In the genomic region with DNA sequence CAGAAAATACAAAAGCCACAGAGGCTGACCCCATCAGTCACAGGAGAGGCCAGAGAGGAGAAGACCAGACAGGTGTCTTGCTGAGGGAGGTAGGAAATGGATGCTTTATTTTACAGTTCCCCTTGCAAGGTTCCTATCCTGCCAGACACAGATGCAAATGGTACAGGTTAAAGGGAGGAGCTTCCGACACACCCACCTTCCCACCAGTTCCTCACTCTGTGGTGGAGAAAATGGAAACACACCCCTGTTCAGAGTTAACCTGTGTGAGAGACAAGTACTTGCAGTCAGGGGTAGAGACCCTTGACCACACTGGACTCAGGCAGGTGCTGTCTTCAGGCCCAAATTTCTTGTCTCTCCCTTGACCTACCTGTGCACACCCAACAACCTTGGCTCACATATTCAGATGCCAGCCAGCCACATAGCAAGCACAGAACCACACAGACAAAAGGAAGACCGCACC, we compare ENCODE assay signal across 30 mouse cellular contexts. TPM values are rescaled to one million over a fixed set of nuclear protein-coding genes. Genes with fewer than 3 reads are reported as not detected.
A peak's percentile ranks its signal among the peaks of the same experiment; 100 is the strongest.
DNase-seq lines count a peak whose midpoint lies in the region; ATAC-seq and TF ChIP-seq lines count a peak whose summit lies in the region.
"Had no signal": no experiment of that assay in that cellular context is flagged by ENCODE, and none has a peak within 500 bp of the region (broad histone marks: within the 10 kb centered on the region; RNA-seq: fewer than 3 reads in every experiment).

No protein-coding gene starts in this region.

- no peak for TF ChIP-seq CTCF in hindbrain, postnatal 0 days (IDR thresholded peaks at IDR 0.05; ENCODE audit: low read depth)
- no peak for TF ChIP-seq CTCF in heart, adult 2 months (IDR thresholded peaks at IDR 0.05)

- H3K27me3 ChIP-seq in forebrain, embryonic 10.5 days (ENCODE audit: poor library complexity, severe bottlenecking): peaks cover 100% of the 10 kb centered on the region
- H3K27me3 ChIP-seq in forebrain, embryonic 11.5 days (ENCODE audit: control insufficient read depth, insufficient read depth, low read length): peaks cover 99% of the 10 kb centered on the region
- H3K27me3 ChIP-seq in midbrain, embryonic 13.5 days: peaks cover 99% of the 10 kb centered on the region
- H3K27me3 ChIP-seq in midbrain, embryonic 10.5 days (ENCODE audit: low read depth, poor library complexity, severe bottlenecking): peaks cover 100% of the 10 kb centered on the region
- H3K27me3 ChIP-seq in forebrain, embryonic 15.5 days: peaks cover 64% of the 10 kb centered on the region
- peaks cover 40% of the 10 kb centered on the region for H3K27me3 ChIP-seq in hindbrain, postnatal 0 days (ENCODE audit: insufficient read depth, low read length)
- peaks cover 38% of the 10 kb centered on the region for H3K27me3 ChIP-seq in heart, adult 2 months (ENCODE audit: control insufficient read depth, insufficient read depth, low read length)

- no peak for TF ChIP-seq EP300 in heart, adult 2 months (IDR thresholded peaks at IDR 0.05; ENCODE audit: insufficient read depth, low read depth, low read length)

- H3K9ac ChIP-seq in forebrain, embryonic 11.5 days (ENCODE audit: low read length): no peak overlapping the region
- no peak overlapping the region for H3K9ac ChIP-seq in midbrain, embryonic 13.5 days (replicated peaks)
- H3K9ac ChIP-seq in forebrain, embryonic 15.5 days (replicated peaks): no peak overlapping the region
- no peak overlapping the region for H3K9ac ChIP-seq in hindbrain, postnatal 0 days (replicated peaks; ENCODE audit: low read length)
- H3K9ac ChIP-seq in heart, adult 2 months (ENCODE audit: low read depth, low read length): no peak overlapping the region
- H3K9ac ChIP-seq: embryonic facial prominence, embryonic 12.5 days; limb, embryonic 13.5 days; lung, embryonic 15.5 days had no signal

- intact Hi-C loops in heart, adult 2 months (cut with DNase I): no loop called here

- H3K9me3 ChIP-seq in forebrain, embryonic 10.5 days: no peaks in the 10 kb centered on the region
- no peaks in the 10 kb centered on the region for H3K9me3 ChIP-seq in forebrain, embryonic 11.5 days (ENCODE audit: control insufficient read depth, low read length)
- no peaks in the 10 kb centered on the region for H3K9me3 ChIP-seq in midbrain, embryonic 13.5 days
- H3K9me3 ChIP-seq in midbrain, embryonic 10.5 days (replicated peaks): no peaks in the 10 kb centered on the region
- no peaks in the 10 kb centered on the region for H3K9me3 ChIP-seq in forebrain, embryonic 15.5 days
- no peaks in the 10 kb centered on the region for H3K9me3 ChIP-seq in hindbrain, postnatal 0 days (ENCODE audit: low read length)
- H3K9me3 ChIP-seq: embryonic facial prominence, embryonic 12.5 days; limb, embryonic 13.5 days; lung, embryonic 15.5 days had no signal

- peaks cover 39% of the 10 kb centered on the region for H3K4me1 ChIP-seq in forebrain, embryonic 10.5 days
- H3K4me1 ChIP-seq in forebrain, embryonic 11.5 days (replicated peaks; ENCODE audit: control insufficient read depth, insufficient read depth, low read length): peaks cover 22% of the 10 kb centered on the region
- peaks cover 49% of the 10 kb centered on the region for H3K4me1 ChIP-seq in midbrain, embryonic 13.5 days (replicated peaks)
- H3K4me1 ChIP-seq in midbrain, embryonic 10.5 days: peaks cover 49% of the 10 kb centered on the region
- peaks cover 61% of the 10 kb centered on the region for H3K4me1 ChIP-seq in forebrain, embryonic 15.5 days
- H3K4me1 ChIP-seq in hindbrain, postnatal 0 days (ENCODE audit: insufficient read depth, low read length): peaks cover 12% of the 10 kb centered on the region
- H3K4me1 ChIP-seq in heart, adult 2 months (ENCODE audit: control insufficient read depth, insufficient read depth, low read length): no peaks in the 10 kb centered on the region

- WGBS in forebrain, embryonic 10.5 days: 46% methylated on average over 2 of the region's 2 CpGs
- WGBS in forebrain, embryonic 11.5 days: 59% methylated on average over 2 of the region's 2 CpGs
- 59% methylated on average over 2 of the region's 2 CpGs for WGBS in midbrain, embryonic 13.5 days
- 62% methylated on average over 2 of the region's 2 CpGs for WGBS in midbrain, embryonic 10.5 days
- WGBS in forebrain, embryonic 15.5 days: 50% methylated on average over 2 of the region's 2 CpGs
- 55% methylated on average over 2 of the region's 2 CpGs for WGBS in hindbrain, postnatal 0 days
- WGBS in heart, adult 2 months: 64% methylated on average over 2 of the region's 2 CpGs

- no peak overlapping the region for H3K4me3 ChIP-seq in forebrain, embryonic 10.5 days
- no peak overlapping the region for H3K4me3 ChIP-seq in forebrain, embryonic 11.5 days (ENCODE audit: low read depth, low read length)
- H3K4me3 ChIP-seq in midbrain, embryonic 13.5 days (replicated peaks): no peak overlapping the region
- H3K4me3 ChIP-seq in midbrain, embryonic 10.5 days: no peak overlapping the region
- no peak overlapping the region for H3K4me3 ChIP-seq in forebrain, embryonic 15.5 days
- H3K4me3 ChIP-seq in hindbrain, postnatal 0 days (ENCODE audit: low read length): no peak overlapping the region
- H3K4me3 ChIP-seq in heart, adult 2 months: no peak overlapping the region
- H3K4me3 ChIP-seq: embryonic facial prominence, embryonic 12.5 days; limb, embryonic 13.5 days; lung, embryonic 15.5 days; myocyte had no signal

- H3K4me2 ChIP-seq in forebrain, embryonic 11.5 days (ENCODE audit: low read depth, low read length, severe bottlenecking): no peak overlapping the region
- H3K4me2 ChIP-seq in midbrain, embryonic 13.5 days (replicated peaks): no peak overlapping the region
- H3K4me2 ChIP-seq in forebrain, embryonic 15.5 days (replicated peaks): 0 out of 2 replicates have a peak overlapping the region, but pooled peaks have one; percentile 34
- H3K4me2 ChIP-seq in hindbrain, postnatal 0 days (ENCODE audit: low read depth, low read length): no peak overlapping the region
- H3K4me2 ChIP-seq: embryonic facial prominence, embryonic 12.5 days; limb, embryonic 13.5 days; liver, embryonic 11.5 days; lung, embryonic 15.5 days; midbrain, embryonic 11.5 days had no signal

- DNase-seq in forebrain, embryonic 10.5 days (ENCODE audit: extremely low spot score, low spot score): peak; percentile 14
- no peak for DNase-seq in forebrain, embryonic 11.5 days (ENCODE audit: low spot score)
- DNase-seq in midbrain, embryonic 10.5 days (ENCODE audit: low spot score): no peak
- DNase-seq in hindbrain, postnatal 0 days (ENCODE audit: low spot score): no peak
- no peak for DNase-seq in heart, adult 2 months
- DNase-seq: adrenal gland, adult 2 months; cerebellum, postnatal 36 days; embryo, embryonic 11 days; heart, postnatal 36 days; kidney, adult 11 months; kidney, postnatal 14 days; layer of hippocampus, adult 9-11 months; thymus, adult 2 months; thymus, postnatal 36 days had no signal

- no peaks in the 10 kb centered on the region for H3K79me2 ChIP-seq in heart, adult 2 months (replicated peaks; ENCODE audit: control insufficient read depth, insufficient read depth, low read length)

- H3K27ac ChIP-seq in forebrain, embryonic 10.5 days: no peak overlapping the region
- H3K27ac ChIP-seq in forebrain, embryonic 11.5 days (ENCODE audit: low read depth, low read length): no peak overlapping the region
- 0 out of 2 replicates have a peak overlapping the region, but pooled peaks have one; percentile 53 for H3K27ac ChIP-seq in midbrain, embryonic 13.5 days
- H3K27ac ChIP-seq in midbrain, embryonic 10.5 days (replicated peaks): no peak overlapping the region
- H3K27ac ChIP-seq in forebrain, embryonic 15.5 days (replicated peaks): peak overlapping the region; percentile 96
- H3K27ac ChIP-seq in hindbrain, postnatal 0 days: peak overlapping the region; percentile 89; the same call in 1 of the 2 replicates
- no peak overlapping the region for H3K27ac ChIP-seq in heart, adult 2 months
- H3K27ac ChIP-seq: embryonic facial prominence, embryonic 12.5 days; limb, embryonic 13.5 days; lung, embryonic 15.5 days had no signal

- TF ChIP-seq POLR2A in heart, adult 2 months (IDR thresholded peaks at IDR 0.05; ENCODE audit: insufficient read depth, low read depth, low read length): no peak

- ATAC-seq in forebrain, embryonic 11.5 days (replicated peaks; ENCODE audit: low FRiP score): no peak
- ATAC-seq in midbrain, embryonic 13.5 days: no peak
- no peak for ATAC-seq in forebrain, embryonic 15.5 days (replicated peaks)
- no peak for ATAC-seq in hindbrain, postnatal 0 days
- ATAC-seq: inflammation-experienced regulatory T-cells, adult 6 months had no signal

- H3K36me3 ChIP-seq in forebrain, embryonic 10.5 days (replicated peaks): no peaks in the 10 kb centered on the region
- H3K36me3 ChIP-seq in forebrain, embryonic 11.5 days (ENCODE audit: control insufficient read depth, insufficient read depth, low read length): no peaks in the 10 kb centered on the region
- H3K36me3 ChIP-seq in midbrain, embryonic 13.5 days: no peaks in the 10 kb centered on the region
- no peaks in the 10 kb centered on the region for H3K36me3 ChIP-seq in midbrain, embryonic 10.5 days
- no peaks in the 10 kb centered on the region for H3K36me3 ChIP-seq in forebrain, embryonic 15.5 days
- H3K36me3 ChIP-seq in hindbrain, postnatal 0 days (ENCODE audit: insufficient read depth, low read length): no peaks in the 10 kb centered on the region
- no peaks in the 10 kb centered on the region for H3K36me3 ChIP-seq in heart, adult 2 months (ENCODE audit: control insufficient read depth, insufficient read depth, low read length)
- H3K36me3 ChIP-seq: embryonic facial prominence, embryonic 12.5 days; limb, embryonic 13.5 days; lung, embryonic 15.5 days had no signal

RNA-seq across cellular contexts. Expression of gene Neurod2, which starts 1.3 kb away (rescaled TPM):
- 0.14 TPM in 1 of 2 replicates, not detected in the other for polyA plus RNA-seq in forebrain, embryonic 10.5 days (2016; fragmentation: Nextera tagmentation; extraction: Ambion mirVana)
- 3.8 and 5.8 TPM in 2 replicates for polyA plus RNA-seq in forebrain, embryonic 11.5 days (2014; fragmentation: Nextera tagmentation; extraction: Ambion mirVana)
- 6.7 and 9.3 TPM in 2 replicates for polyA plus RNA-seq in midbrain, embryonic 13.5 days (2015; fragmentation: Nextera tagmentation; extraction: Ambion mirVana)
- 0.05 and 0.09 TPM in 2 replicates for polyA plus RNA-seq in midbrain, embryonic 10.5 days (2016; fragmentation: Nextera tagmentation; extraction: Ambion mirVana)
- 142 and 148 TPM in 2 replicates for polyA plus RNA-seq in forebrain, embryonic 15.5 days (2015; fragmentation: Nextera tagmentation; extraction: Ambion mirVana)
- 87.0 and 93.2 TPM in 2 replicates for total RNA-seq in hindbrain, postnatal 0 days (2014; rRNA removed)
- 30.7 and 34.3 TPM in 2 replicates for polyA plus RNA-seq in hindbrain, postnatal 0 days (2015; fragmentation: Nextera tagmentation; extraction: Ambion mirVana)
- total RNA-seq in heart, adult 2 months (2021): not detected
- polyA plus RNA-seq in heart, adult 2 months (2012; rRNA removed): not detected in 2 replicates
- total RNA-seq: adrenal gland, adult 2 months; gastrocnemius, adult 8-10 months; heart, postnatal 36 days; megakaryocyte progenitor cell, adult 5-6 weeks had no signal
- polyA plus RNA-seq: adrenal gland, adult 2 months; gonadal fat pad, adult 2 months; heart, embryonic 16.5 days; inflammation-experienced regulatory T-cells, adult 6 months; kidney, embryonic 14.5 days; limb, embryonic 13.5 days; liver, embryonic 16.5 days; lung, embryonic 15.5 days; myocyte had no signal

RNA-seq across cellular contexts. Expression of gene Ppp1r1b, which starts 17.4 kb away (rescaled TPM):
- 0.23 and 0.41 TPM in 2 replicates for polyA plus RNA-seq in forebrain, embryonic 10.5 days (2016; fragmentation: Nextera tagmentation; extraction: Ambion mirVana)
- polyA plus RNA-seq in forebrain, embryonic 11.5 days (2014; fragmentation: Nextera tagmentation; extraction: Ambion mirVana): 0.29 and 0.41 TPM in 2 replicates
- polyA plus RNA-seq in midbrain, embryonic 13.5 days (2015; fragmentation: Nextera tagmentation; extraction: Ambion mirVana): 0.73 and 1.9 TPM in 2 replicates
- polyA plus RNA-seq in midbrain, embryonic 10.5 days (2016; fragmentation: Nextera tagmentation; extraction: Ambion mirVana): 1.0 and 1.6 TPM in 2 replicates
- polyA plus RNA-seq in forebrain, embryonic 15.5 days (2015; fragmentation: Nextera tagmentation; extraction: Ambion mirVana): 49.6 and 60.4 TPM in 2 replicates
- 1.3 and 3.5 TPM in 2 replicates for total RNA-seq in hindbrain, postnatal 0 days (2014; rRNA removed)
- polyA plus RNA-seq in hindbrain, postnatal 0 days (2015; fragmentation: Nextera tagmentation; extraction: Ambion mirVana): 18.0 and 19.1 TPM in 2 replicates
- total RNA-seq in heart, adult 2 months (2021): 1 to 10 TPM; 2.6 to 5.3 TPM
- 15.8 and 16.2 TPM in 2 replicates for polyA plus RNA-seq in heart, adult 2 months (2012; rRNA removed)
- total RNA-seq: megakaryocyte progenitor cell, adult 5-6 weeks had no signal
- polyA plus RNA-seq: inflammation-experienced regulatory T-cells, adult 6 months; myocyte had no signal

RNA-seq across cellular contexts. Expression of gene Stard3, which starts 27.4 kb away (rescaled TPM):
- 39.8 and 41.0 TPM in 2 replicates for polyA plus RNA-seq in forebrain, embryonic 10.5 days (2016; fragmentation: Nextera tagmentation; extraction: Ambion mirVana)
- 38.1 and 39.9 TPM in 2 replicates for polyA plus RNA-seq in forebrain, embryonic 11.5 days (2014; fragmentation: Nextera tagmentation; extraction: Ambion mirVana)
- 44.5 and 46.9 TPM in 2 replicates for polyA plus RNA-seq in midbrain, embryonic 13.5 days (2015; fragmentation: Nextera tagmentation; extraction: Ambion mirVana)
- 54.5 and 55.6 TPM in 2 replicates for polyA plus RNA-seq in midbrain, embryonic 10.5 days (2016; fragmentation: Nextera tagmentation; extraction: Ambion mirVana)
- polyA plus RNA-seq in forebrain, embryonic 15.5 days (2015; fragmentation: Nextera tagmentation; extraction: Ambion mirVana): 53.2 and 56.5 TPM in 2 replicates
- 44.0 and 52.4 TPM in 2 replicates for total RNA-seq in hindbrain, postnatal 0 days (2014; rRNA removed)
- polyA plus RNA-seq in hindbrain, postnatal 0 days (2015; fragmentation: Nextera tagmentation; extraction: Ambion mirVana): 28.4 and 31.9 TPM in 2 replicates
- total RNA-seq in heart, adult 2 months (2021): 10 to 100 TPM; 19.0 to 24.3 TPM
- polyA plus RNA-seq in heart, adult 2 months (2012; rRNA removed): 58.3 and 62.3 TPM in 2 replicates

RNA-seq across cellular contexts. Expression of gene Tcap, which starts 52.8 kb away (rescaled TPM):
- 0.15 TPM in 1 of 2 replicates, not detected in the other for polyA plus RNA-seq in forebrain, embryonic 10.5 days (2016; fragmentation: Nextera tagmentation; extraction: Ambion mirVana)
- not detected in 2 replicates for polyA plus RNA-seq in forebrain, embryonic 11.5 days (2014; fragmentation: Nextera tagmentation; extraction: Ambion mirVana)
- 0.23 and 0.28 TPM in 2 replicates for polyA plus RNA-seq in midbrain, embryonic 13.5 days (2015; fragmentation: Nextera tagmentation; extraction: Ambion mirVana)
- polyA plus RNA-seq in midbrain, embryonic 10.5 days (2016; fragmentation: Nextera tagmentation; extraction: Ambion mirVana): 0.19 TPM in 1 of 2 replicates, not detected in the other
- polyA plus RNA-seq in forebrain, embryonic 15.5 days (2015; fragmentation: Nextera tagmentation; extraction: Ambion mirVana): 0.18 and 0.20 TPM in 2 replicates
- total RNA-seq in hindbrain, postnatal 0 days (2014; rRNA removed): 0.26 and 4.4 TPM in 2 replicates
- polyA plus RNA-seq in hindbrain, postnatal 0 days (2015; fragmentation: Nextera tagmentation; extraction: Ambion mirVana): not detected in 2 replicates
- 1,000 to 10,000 TPM; 1,095 to 3,136 TPM for total RNA-seq in heart, adult 2 months (2021)
- polyA plus RNA-seq in heart, adult 2 months (2012; rRNA removed): 1,250 and 1,827 TPM in 2 replicates
- total RNA-seq: megakaryocyte progenitor cell, adult 5-6 weeks; midbrain, postnatal 0 days had no signal
- polyA plus RNA-seq: inflammation-experienced regulatory T-cells, adult 6 months; midbrain, embryonic 11.5 days; midbrain, postnatal 0 days had no signal

RNA-seq across cellular contexts. Expression of gene Pnmt, which starts 55.5 kb away (rescaled TPM):
- not detected in 2 replicates for polyA plus RNA-seq in forebrain, embryonic 10.5 days (2016; fragmentation: Nextera tagmentation; extraction: Ambion mirVana)
- not detected in 2 replicates for polyA plus RNA-seq in forebrain, embryonic 11.5 days (2014; fragmentation: Nextera tagmentation; extraction: Ambion mirVana)
- polyA plus RNA-seq in midbrain, embryonic 13.5 days (2015; fragmentation: Nextera tagmentation; extraction: Ambion mirVana): 0.23 TPM in 1 of 2 replicates, not detected in the other
- not detected in 2 replicates for polyA plus RNA-seq in midbrain, embryonic 10.5 days (2016; fragmentation: Nextera tagmentation; extraction: Ambion mirVana)
- polyA plus RNA-seq in forebrain, embryonic 15.5 days (2015; fragmentation: Nextera tagmentation; extraction: Ambion mirVana): 0.42 and 0.70 TPM in 2 replicates
- 1.2 and 5.4 TPM in 2 replicates for total RNA-seq in hindbrain, postnatal 0 days (2014; rRNA removed)
- 5.4 and 5.5 TPM in 2 replicates for polyA plus RNA-seq in hindbrain, postnatal 0 days (2015; fragmentation: Nextera tagmentation; extraction: Ambion mirVana)
- total RNA-seq in heart, adult 2 months (2021): 1 to 10 TPM in 1 of 2 experiments, under 1 TPM in 1; 0.91 to 1.5 TPM
- polyA plus RNA-seq in heart, adult 2 months (2012; rRNA removed): 1.6 and 2.6 TPM in 2 replicates
- total RNA-seq: megakaryocyte progenitor cell, adult 5-6 weeks had no signal
- polyA plus RNA-seq: inflammation-experienced regulatory T-cells, adult 6 months; midbrain, embryonic 11.5 days had no signal

Comparison
In these comparisons a context has a peak if more than half of its experiments do, and no peak if none do; other contexts are left out.
1. H3K27ac ChIP-seq: peak in midbrain, embryonic 13.5 days (single experiment), forebrain, embryonic 15.5 days (single experiment) and hindbrain, postnatal 0 days (single experiment); none in forebrain, embryonic 10.5 days (single experiment), forebrain, embryonic 11.5 days (single experiment), midbrain, embryonic 10.5 days (single experiment) and heart, adult 2 months (single experiment).